Mouse (Mus musculus) cerebellum, postnatal 25 days (tissue): ENCODE data around the gene Padi6.

Experiments used
- DNase-seq, 2 experiments: peaks; one replicate each; pipeline ENCODE4 v3.0.0; 2021; ENCODE audit warnings: mixed read lengths in 2 of 2

The Padi6 gene

GRCm38 (mm10) chr4:140747978-140748377, 5.5 kb upstream of the Padi6 start:
- DNase-seq: no peak

DNA sequence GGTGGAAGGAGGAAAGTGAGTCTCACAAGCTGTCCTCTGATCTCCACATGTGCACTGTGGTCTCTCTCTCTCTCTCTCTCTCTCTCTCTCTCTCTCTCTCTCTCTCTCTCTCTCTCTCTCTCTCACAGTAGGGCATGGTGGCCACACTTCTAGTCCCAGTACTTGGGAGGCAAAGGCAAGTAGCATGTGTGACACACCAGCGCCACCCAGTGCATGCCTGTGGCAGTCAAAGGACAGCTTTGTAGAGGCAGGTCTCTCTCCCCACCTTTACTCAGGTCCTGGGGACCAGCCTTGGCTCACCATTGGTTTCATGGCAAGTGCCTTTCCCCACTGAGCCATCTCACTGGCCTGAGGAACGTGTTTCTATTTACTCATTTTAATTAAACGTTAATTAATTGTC, 2.2 kb upstream of the Padi6 start:
- DNase-seq: peak; percentile 54 to 78

DNA sequence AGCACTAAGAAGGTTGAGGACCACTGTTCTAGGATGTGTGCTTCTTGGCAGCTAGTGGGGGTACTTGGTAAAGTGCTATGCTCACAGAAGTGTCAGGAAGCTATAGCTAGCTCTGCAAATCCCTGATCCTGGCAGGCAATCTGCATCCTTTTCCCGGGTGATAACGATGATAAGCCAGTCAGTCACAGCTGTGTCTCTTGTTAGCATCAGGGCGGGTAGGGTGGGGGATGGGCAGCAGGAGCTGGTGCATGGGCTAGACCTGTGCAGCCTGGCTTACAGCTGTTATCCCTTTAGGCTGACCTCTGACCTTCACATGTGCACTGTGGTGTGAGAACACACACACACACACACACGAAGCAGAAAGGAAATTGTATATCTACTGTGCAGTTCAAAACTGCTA, 643 bp upstream of the Padi6 start:
- DNase-seq: no peak

DNA sequence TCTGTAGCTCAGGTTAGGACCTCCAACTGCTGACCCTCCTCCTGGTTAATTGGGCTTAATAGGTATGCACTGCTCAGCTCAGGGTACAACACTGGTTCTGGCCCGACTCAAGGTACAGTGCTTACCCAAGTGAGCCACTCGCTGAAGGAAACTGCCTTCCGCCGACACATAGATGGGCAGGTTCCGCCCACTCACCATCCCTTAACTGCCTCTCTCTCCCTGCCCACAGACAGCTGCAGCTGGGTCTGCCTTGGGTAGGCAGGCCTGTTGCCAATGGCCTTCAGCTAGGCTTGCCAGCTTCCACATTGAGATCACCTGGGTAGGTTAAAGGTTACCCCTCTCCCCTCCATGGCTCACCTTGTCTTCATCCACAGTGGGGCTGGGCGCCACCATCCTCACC, 1.0 kb downstream of the Padi6 start:
- DNase-seq: no peak

GRCm38 (mm10) chr4:140740655-140741054, 1.8 kb downstream of the Padi6 start:
- no peak for DNase-seq

DNA sequence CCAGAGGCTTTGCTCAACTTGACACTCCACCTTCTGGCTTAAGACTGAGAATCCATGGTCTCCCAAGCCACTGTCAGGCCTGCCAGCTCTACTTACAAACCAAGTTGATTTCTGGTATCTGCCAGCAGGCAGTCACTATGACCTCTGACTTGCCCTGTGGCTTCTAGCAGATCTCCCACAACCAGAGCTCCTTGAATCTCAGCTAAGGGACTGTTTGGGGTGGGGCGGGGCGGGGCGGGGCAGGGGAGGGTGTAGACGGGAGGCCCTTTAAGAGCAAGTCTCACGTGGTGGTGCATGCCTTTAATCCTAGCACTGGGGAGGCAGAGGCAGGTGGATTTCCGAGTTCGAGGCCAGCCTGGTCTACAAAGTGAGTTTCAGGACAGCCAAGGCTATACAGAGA, 9.6 kb downstream of the Padi6 start:
- no peak for DNase-seq

GRCm38 (mm10) chr4:140731654-140732053, 10.8 kb downstream of the Padi6 start:
- DNase-seq: no peak

GRCm38 (mm10) chr4:140726907-140727306, 15.5 kb downstream of the Padi6 start:
- no peak for DNase-seq

DNA sequence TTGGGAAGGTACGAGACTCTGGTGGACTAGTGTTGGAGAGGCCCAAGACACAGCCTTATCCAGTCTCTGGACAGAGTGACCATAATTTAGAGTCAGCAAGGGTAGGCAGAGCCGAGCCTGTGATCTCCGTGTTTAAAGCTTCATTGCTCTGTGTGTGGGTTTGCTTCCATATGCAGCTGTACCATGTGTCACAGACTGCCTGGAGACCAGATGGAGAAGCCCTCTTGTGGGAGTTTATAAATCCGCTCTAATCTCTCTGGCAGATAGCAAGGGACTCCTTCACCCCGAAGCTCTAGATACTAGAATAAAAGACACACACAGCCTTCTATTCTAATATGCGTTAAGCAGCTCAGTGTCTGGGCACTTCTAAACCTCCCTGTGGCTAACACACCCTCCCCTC, 17.7 kb downstream of the Padi6 start:
- no peak for DNase-seq

DNA sequence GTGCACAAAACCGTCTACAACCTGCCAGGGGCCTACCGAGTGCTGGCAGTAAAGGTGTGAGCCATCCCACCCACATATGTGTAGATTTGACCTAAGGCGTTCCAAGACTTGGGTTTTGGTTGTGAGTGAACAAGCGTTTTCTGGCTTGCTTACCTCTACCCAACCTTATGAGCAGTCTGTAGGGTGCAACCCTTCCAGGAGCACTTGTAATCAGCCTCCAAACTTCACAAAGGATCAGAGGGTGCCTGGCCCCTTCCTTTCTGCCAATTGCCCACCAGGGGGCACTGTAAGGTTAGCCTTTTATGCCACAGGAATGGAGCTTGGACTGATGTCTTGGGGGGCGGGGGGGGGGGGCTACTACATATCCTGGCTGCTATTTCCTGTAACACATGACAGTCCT, 18.6 kb downstream of the Padi6 start:
- peak in 1 of 2 experiments; percentile 57 for DNase-seq

GRCm38 (mm10) chr4:140723192-140723591, 19.3 kb downstream of the Padi6 start:
- DNase-seq: no peak

GRCm38 (mm10) chr4:140722710-140723109, 19.7 kb downstream of the Padi6 start:
- DNase-seq: no peak

DNA sequence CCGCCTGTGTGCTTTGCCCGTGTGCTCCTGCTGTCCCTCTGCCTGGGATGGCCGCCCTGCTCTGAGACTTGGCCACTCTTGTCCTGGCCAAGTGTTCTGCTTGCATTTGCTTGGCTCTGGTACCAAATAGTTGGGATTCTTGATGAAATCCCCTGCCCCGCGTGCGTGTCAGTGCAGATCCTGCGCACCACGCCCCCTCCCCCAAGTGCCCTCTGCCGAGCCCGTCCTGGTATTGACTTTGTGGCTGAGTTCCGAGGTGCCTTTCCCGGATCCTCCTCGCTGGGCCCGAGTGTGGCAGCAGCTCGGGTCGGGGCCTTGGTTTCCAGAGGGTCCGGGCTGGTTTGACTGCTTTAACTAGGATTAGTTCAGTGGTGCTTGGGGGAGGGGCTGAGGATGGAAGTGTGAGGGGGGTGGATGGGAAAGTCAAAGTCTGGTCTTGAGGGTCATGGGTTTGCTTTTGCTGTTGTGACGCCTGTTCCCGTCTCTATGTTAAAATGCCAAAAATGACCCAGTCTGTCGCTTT, 20.4 kb downstream of the Padi6 start:
- DNase-seq: no peak

GRCm38 (mm10) chr4:140720091-140720490, 22.4 kb downstream of the Padi6 start:
- DNase-seq: no peak

DNA sequence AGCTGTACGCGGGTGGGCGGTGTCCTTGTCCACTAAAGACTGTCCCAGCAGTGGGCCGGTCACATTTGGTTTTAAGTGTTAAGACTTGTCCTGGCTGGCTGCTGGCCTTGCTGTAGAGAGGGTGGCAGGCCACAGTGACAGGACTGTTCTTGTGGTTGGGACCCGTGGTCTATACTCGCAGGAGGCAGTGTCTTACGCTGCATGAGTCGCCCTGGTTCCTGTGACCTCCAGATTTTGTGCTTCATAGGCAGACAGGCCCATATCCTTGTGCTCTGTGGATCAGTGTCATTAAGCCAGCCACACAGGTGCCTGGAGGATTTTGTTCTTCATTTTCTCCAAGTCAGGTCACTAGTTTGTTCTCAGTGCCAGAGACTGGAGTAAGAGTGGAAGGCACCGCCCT, 24.0 kb downstream of the Padi6 start:
- no peak for DNase-seq

GRCm38 (mm10) chr4:140716994-140717393, 25.4 kb downstream of the Padi6 start:
- no peak for DNase-seq

DNA sequence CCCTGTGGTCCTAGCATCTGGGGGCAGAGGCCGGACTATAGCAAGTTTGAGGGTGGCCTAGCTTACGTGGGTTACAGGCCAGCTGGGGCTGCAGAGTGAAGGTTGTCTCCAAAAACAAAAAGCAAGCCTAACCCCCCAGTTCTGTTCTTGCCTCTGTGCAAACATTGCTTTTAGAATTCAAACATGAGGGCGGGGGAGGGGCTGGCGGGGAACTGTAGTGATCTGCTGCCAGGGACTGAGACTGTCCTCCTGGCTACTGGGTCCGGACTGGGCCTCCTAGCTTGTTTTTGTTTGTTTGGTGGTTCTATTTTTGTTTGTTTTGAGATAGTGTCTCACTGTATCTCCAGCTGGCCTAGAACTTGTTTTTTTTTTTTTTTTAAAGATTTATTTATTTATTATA, 27.9 kb downstream of the Padi6 start:
- DNase-seq: no peak

DNA sequence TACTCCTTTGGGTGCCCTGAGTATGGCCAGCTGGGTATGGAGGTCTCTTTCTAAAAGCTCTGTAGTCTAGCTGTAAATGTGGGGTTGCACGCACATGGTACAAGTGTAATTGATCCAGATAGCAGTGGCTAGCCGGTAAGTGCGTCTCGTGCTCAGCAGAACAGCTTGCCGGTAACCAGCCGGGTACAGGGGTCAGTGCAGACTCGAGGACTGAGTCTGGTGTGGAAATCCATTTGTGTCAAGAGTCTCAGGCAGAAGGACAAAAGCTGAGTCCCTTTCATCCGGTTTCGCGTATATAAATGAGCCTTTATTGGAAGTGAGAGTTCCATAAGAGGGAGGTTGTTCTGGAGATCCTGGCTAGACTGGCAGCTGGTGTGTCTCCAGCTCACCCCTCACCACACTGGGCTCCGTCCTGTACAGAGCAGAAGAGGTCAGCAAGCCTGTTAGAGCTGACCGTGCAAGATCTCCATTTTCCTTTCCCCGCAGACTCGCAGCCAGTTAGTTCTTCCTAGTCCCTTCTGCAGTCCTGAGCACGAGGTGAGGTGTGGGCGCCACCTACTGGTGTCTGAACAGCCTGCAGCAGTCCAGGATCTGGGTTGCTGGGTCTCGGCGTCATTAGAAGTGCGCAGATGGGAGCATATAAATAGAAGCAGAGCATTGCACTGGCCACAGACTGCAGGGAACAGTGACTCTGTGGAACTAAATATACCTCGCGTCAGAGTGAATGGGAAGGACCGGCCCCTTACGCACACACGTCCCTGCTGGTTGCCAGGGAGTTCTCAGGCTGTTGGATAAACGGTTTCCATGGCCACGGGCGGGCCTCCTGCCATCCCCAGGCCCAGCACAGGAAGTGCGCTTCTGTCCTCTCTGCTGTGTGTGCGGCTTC, 28.7 kb downstream of the Padi6 start:
- peak; percentile 98 for DNase-seq

GRCm38 (mm10) chr4:140711360-140711759, 31.1 kb downstream of the Padi6 start:
- no peak for DNase-seq

DNA sequence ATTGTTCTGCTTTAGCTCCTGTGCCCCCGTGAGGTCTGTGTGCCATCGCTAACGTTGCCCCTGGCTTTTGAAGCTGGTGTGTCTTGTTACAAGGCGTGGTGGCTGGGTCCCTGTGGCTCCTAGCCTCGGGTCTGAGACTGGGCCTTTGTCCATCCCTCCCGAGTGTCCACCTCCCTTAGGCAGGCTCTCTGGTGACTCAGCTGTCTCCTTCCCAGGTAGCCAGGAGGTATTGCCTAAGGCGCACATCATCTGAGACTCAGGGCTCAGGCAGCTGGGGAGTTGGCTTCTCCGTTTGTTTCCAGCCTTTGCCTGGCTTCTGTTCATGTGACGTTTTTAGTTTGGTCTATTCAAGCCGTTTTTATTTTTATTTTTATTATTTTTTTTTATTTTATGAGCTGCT, 31.7 kb downstream of the Padi6 start:
- no peak for DNase-seq

- DNase-seq: no peak
Observed at GRCm38 (mm10) chr4:140709617-140710016, 32.8 kb downstream of the Padi6 start.

DNA sequence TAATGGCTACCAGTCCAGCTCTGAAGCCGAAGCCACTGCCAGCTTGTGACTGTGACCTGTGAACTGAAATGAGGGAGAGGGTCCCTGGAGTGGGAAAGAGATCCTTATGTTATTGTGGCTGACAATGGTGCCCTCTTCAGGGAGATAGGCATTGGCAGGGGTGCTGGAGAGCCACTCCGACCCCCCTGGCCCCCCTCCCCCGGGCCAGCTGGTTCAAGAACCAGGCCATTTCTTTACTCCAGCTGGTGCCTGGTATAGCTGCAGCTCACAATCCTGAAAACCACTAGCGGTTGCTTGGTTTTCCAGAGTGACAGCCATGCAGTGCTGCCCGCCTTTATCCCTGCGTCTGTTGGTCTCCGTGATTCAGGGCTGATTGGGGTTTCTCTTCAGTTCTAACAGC, 33.3 kb downstream of the Padi6 start:
- DNase-seq: no peak

DNA sequence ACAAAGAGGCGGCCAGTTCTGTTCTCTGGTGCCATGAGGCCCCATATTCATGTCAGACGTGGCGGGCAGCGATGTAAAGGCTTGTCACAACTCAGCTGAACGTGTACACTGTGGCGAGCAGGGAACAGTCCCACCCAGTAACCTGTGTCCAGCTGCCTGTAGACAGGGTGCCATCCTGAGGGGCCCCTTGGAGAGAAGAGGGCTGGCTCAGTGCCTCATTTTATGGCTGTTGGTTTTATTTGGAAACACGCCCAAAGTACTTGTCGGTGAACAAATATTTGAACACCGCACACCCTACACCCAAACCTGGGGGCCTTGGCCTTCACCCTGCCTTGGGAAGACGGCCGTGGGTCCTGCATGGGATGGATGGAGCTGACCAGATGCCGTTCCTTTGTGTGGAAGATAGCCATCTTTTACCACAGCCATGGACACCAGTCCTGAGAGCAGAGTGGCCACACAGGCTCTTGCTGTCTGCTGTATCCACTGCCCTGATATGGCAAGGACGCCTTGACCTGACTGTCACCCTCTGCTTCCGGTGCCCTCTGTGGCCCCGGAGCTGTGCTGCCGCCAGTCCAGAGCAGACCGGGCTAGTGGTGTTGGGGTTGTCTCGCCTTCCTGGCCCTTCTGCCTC, 34.0 kb downstream of the Padi6 start:
- DNase-seq: no peak

- DNase-seq: no peak
Observed at GRCm38 (mm10) chr4:140707615-140708014, 34.8 kb downstream of the Padi6 start.
